Mouse (Mus musculus): ENCODE data around the gene Phyhipl.

The Phyhipl gene

DNA sequence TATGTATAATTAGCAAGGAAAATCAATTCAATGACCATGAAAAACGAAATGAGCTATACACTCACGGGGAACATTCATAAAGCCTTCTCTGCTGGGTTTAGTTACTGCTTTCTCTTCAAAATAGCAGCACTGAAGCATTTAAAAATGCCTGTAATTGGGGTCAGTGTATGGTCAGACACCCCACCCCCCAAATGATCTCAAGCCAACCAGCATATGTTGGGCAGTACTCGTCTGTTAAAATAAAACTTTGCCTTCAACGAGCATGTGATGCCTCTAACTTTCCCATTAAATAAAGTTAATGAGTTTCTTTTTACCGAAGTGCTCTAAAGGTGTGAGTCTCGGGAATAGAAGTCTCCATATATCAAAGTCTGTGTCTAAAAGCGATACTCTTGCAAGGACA lies at the start of gene Phyhipl:
Phyhipl (minus strand) TSS at position 138 of the 400 bp plus-strand sequence.
- DNase-seq (ENCODE audit: low spot score in 2 of 2): no peak

DNA sequence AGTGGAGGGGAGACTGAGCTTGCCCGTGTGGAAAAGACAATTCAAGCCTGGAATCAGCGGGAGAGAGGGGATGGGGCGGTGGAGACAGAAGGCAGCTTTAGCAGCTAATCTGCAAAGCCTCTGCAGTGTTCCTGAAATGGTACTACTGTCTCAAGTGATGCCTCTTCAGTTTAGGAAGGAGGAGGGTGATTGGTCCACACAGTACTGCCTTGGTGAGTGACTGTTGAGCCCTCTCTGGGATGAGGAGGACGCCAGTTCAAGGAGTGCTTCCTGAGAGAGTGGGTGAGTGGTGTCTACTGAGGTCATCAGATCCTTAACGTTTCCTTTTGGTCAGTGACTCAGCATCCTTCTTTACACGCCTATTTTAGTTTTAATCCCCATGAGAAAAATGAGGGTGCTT lies 47.4 kb upstream of the Phyhipl start:
- no peak for DNase-seq (ENCODE audit: low spot score in 2 of 2)

DNA sequence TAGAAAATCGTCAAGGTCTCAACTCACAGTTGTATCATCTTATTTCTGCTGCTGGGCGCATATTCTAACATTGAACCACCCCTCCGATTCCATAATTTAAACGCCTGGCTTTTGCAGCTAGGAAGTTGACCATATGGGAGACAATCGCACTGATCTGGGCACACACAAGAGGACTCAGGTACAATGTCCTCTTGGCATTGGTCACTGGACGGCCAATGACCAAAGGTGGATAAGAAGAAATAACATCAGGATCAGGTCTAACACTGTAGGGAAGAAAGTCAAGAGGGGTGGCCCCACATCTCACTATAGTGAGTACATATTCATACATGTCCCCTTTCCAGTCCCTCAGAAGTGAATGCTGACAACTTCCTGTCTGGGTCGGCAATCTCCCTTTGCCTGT lies 43.8 kb upstream of the Phyhipl start:
- DNase-seq (ENCODE audit: low spot score in 2 of 2): no peak

DNA sequence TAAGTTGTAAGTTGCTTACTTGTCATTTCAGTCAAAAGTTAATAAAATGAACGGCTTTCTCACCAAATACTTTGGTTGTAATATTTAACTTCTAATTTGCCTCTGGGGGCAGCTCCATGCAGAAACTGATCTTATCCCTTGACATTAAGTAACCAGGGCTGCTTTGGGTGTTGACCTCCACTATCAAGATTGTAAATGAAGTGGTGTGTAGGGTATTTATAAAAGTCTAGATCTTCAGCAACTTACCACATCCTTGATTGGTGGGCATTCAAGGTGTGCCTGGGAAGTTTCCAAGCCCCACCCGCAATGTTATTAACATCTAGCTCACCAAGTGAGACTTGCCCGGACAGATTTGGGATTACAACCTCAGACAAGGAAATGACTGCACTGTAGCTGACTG lies 42.2 kb upstream of the Phyhipl start:
- DNase-seq (ENCODE audit: low spot score in 2 of 2): no peak

DNA sequence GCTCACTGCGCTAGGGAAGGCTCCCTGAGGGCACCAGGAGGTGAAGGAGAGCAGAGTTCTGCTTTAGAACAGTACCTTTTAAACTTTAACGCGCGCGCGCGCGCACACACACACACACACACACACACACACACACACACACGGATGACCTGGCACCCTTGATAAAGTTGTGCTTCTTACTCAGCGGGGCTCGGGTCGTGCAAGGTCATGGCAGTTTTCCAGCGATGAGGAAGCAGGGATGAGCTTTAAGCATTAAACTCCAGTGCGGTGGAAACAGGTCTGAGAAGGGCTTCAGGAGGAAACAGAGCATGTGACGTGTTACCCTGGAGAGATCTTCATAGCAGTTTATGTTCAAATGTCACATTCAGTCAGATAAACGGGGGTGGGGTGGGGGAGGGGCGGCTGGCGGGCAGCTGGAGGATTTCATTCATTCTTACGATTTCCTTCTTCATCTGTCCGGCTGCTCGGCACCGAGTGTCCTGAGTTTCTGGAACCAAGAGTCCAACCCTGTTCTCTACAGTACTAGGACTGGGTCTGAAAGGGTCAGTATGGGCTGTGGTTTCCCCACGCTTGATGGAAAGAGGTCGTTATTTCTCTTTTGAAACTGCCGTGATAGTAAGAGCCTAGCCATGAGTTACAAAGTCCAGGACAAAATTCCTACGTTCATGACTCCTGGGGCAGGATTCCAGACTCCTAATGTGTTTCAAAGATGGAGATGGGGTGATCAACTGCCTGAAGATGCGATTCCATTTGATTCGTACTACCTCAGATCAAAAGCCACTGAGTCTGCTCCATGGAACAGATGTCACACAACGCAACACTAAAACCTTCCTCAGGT lies 41.2 kb upstream of the Phyhipl start:
- no peak for DNase-seq (ENCODE audit: low spot score in 2 of 2)

DNA sequence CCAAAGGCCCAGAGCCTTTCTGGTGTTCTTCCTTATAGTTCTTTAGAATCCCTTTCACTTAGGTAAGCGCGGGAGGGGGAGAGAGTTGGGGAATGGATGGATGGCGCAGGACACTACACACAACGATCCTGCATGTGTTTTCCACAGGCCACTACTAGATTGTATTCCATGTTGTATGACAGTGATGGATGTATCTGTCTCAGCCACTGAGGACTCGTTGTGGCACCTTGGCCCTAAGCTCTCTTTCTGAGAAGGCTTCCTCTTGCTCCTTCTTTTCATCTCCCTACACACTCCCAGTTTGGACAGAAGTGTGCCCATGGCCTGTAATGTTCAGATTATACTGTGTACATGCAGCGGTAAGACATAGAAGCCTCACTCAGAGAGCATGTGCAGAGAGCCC lies 33.6 kb upstream of the Phyhipl start:
- DNase-seq (ENCODE audit: low spot score in 2 of 2): no peak

DNA sequence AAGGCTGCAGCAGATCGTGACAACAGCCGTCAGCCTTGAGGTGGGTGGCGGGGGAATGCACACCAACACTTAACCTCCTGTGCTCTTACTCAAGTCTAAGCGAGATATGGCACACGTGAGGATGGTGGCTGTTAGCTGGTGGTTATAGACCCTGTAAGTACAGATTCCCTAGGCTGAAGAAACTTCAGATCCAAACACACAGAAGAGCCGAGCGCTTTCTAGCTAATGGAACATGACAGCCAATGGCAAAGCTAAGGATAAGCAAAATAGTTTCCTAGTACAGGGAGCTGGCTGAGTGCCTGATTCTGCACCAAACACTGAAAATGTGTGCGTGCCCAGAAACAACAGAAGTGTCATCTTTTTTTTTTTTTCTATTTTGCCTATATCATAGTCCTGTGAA lies 33.1 kb upstream of the Phyhipl start:
- no peak for DNase-seq (ENCODE audit: low spot score in 2 of 2)

DNA sequence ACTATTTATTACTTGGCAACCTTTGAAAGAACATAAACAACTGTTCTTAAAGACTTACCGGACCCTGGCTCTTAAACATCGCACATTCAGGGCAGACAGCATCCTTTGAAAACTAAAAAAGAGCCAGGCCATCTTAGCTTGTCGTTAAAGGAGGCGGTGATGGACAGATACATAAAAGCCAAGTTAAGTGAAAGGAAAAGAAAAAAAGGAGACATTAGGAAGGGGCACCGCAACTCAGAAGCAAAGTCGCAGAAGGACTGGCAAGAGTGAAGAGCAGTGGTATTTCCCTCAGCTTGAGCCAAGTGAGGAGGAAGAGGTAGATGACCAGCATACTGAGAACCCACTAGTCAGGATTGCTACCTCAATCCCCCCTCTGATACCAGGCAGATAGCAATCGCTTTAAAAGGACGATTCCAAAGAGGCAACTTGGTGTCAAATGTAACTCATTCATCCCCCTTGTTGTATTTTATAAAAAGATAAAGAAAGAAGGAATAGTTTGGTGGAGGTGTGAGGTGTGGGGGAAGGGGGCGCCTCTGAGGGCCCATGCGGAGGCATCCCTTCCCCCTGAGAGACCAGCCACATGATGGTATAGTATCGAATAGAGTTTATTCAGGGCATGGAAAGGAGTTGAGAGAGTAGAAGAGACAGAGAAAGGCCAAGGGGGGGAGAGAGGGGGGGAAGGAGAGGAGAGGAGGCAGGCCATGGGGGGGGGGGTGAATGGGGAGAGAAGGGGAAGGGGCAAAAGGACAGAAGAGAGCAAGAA lies 31.4 kb upstream of the Phyhipl start:
- no peak for DNase-seq (ENCODE audit: low spot score in 2 of 2)

DNA sequence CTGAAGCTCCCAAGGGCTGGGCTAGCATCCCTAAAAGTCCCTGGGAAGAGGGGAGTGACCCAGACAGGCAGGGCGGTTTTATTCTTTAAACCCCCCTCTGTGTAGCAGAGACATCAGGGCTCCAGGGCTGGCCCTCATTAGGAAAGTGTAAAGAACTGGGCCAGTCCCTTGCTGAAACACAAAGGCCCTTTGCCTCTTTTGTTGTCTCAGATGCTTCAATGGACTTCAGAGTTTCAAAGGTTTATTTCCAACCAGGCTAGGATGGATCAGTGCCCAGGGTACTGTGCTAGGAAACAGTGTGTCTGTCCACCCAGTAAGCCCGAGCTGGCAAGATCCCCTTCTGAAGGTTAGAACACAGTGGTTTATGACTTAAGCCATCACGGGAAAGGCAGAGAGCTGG lies 30.7 kb upstream of the Phyhipl start:
- no peak for DNase-seq (ENCODE audit: low spot score in 2 of 2)

DNA sequence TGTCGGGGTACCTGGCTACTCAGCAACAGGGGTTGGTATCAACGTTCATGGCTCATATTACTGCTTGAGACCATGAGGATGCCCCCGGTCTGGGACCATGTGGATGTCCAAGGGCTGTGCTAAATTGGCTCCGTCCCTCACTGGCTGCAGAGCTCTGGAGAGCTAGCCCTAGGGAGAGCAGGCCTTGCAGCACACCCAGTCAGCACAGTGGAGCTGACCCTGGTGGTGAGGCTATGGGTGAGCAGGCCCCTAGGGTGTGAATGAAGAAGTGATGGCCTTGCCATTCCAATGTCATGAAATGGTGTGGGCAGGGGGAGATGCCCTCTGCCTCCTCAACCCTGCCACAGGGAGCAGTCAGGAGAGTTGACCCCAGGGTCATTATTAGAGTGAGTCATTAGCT lies 27.7 kb upstream of the Phyhipl start:
- no peak for DNase-seq (ENCODE audit: low spot score in 2 of 2)

DNA sequence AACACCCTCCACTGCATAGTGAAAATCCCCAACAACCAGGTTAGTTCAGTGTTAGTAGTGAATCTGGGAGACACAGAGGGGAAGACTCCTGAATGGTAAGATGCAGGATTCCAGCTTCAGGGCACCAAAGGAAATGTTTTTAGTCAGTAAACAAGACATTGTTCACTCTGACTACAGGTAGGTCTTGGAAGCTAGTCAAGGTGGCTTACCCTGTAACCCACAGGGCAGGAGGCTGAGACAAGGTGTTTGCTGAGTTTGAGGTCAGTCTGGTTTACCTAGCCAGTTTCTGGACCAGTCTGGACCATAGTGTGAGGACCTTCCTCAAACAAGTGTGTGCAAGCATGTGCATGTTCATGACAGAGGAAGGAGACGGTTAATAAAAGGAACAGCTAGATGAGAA lies 22.2 kb upstream of the Phyhipl start:
- no peak for DNase-seq (ENCODE audit: low spot score in 2 of 2)

DNA sequence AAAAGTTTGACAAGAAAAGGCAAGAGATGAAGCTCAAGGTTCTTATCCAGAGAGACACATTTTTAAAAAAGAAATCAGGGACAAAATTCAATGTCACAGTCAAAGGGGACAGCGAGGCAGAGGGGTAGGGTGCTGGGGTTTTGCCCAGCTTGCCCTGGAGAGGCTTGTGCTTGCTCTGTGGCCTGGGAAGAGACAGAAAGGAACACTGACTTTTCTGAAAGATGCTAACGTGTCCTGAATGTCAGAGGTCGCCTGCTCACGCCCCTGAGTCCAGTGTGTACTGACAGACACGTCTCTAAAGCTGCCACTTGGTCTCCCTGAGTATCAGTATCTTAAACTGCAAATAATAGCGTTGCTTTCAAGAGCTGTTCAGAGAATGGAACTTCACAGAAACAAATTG lies 507 bp upstream of the Phyhipl start:
- no peak for DNase-seq (ENCODE audit: low spot score in 2 of 2)

DNA sequence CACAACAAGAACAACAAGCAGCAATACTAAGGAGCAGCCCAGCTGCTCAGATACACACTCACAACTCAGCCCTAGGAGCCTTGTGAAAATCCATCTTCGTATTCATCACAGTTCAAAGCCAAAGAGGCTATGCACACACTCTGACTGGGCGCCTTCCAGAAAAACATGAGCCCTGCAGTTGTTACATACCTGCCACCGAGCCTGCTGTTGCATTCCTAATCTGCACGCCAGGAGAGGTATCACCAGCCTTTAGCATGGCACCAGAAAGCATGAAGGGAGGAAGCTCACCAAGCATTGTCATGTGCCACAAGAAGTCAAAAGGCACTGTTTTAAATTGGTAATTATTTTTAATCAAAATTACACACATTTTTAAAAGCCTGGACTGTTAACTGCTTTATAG lies 1.1 kb downstream of the Phyhipl start:
- DNase-seq (ENCODE audit: low spot score in 2 of 2): no peak

DNA sequence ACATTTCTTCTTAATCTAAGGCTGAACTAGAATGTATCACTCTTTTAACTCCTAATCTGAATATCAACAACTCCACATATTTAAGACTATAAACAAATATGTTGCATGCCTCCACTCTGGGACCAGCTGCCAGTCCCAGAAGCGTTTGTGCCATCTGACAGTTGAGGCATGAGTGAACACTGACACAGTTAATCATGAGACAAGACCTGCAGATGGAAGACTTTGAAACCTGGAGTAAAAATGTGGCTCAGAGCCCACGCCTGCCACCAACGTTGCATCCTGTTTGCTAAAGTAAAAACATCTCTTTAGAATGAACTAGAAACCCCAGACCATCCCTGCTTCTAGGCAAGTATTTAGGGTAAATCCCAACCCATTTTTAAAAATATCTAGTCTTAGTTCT lies 1.6 kb downstream of the Phyhipl start:
- no peak for DNase-seq (ENCODE audit: low spot score in 2 of 2)

DNA sequence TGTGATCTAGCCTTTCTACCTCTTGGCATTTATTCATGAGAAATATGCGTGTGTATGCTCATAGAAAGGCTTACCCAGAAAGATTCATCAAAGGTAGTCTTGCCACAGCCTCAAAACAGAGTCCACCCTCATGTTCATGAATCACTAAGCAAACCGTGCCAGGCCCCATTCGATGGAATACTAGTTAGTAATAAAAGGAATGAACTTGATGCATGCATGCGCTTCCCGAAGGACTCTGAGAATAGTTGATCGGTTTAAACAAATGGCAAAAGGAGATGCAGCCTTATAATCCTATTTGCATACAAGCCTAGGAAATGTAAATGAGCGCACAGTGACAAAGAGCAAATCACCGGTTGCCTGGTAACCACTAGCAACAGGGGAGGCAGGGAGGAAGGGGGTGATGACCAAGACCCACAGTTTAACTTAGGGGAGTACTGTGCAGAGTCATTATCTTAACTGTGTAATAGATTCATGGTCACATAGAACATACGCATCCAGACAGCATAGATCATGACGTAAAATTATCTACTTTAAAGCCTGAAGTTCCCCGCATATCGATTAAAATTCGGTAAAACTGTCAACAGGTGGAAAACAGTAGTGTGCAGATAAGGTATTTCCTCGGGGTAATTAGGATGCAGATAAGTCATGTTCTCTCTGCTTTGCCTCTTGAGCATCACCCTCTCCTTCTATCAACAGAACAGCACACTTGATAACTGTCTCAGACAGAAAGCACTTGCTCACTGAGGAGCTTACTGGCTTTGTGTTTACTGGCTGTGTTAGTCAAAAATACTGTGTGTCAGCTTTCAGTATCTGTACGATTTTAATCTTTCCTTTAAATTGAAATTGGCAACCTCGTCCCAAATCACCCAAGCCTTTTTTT lies 3.8 kb downstream of the Phyhipl start:
- DNase-seq (ENCODE audit: low spot score in 2 of 2): no peak

DNA sequence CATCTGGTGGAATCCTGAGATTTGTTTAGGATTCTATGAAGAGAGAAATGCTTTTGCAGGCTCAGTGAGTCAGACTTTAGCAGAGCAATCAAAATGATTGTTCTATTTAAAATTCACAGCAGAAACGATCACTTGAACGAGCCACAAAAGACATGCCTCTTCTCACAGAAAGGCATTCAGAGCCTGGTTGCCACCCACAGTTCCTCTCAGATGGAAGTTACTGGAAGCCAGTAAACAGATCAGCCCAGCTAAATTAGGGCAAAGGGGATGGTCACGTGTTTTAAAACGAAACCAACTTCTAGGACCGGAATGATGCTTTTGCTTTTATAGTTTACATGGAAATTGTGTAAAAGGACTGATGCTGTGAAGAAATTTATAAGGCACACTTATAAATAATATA lies 6.9 kb downstream of the Phyhipl start:
- no peak for DNase-seq (ENCODE audit: low spot score in 2 of 2)

DNA sequence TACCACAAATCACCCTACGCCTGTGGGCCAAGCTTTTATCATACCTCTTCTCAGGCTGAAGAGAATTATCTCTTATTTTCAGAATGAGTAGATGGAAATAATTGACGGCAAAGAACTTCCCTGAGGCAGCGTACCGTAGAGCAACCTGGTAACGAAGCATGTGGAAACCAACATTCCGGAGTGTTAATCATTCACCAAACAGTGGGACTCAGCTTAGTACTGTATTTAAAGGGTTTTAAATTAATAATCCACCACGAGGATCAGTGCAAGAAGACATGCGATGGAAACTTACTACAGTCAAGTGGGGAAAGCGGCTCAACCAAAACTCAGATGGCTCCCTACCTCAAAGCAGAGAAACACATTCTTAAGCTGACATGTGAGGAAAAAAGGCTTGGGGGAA lies 12.6 kb downstream of the Phyhipl start:
- DNase-seq (ENCODE audit: low spot score in 2 of 2): no peak

DNA sequence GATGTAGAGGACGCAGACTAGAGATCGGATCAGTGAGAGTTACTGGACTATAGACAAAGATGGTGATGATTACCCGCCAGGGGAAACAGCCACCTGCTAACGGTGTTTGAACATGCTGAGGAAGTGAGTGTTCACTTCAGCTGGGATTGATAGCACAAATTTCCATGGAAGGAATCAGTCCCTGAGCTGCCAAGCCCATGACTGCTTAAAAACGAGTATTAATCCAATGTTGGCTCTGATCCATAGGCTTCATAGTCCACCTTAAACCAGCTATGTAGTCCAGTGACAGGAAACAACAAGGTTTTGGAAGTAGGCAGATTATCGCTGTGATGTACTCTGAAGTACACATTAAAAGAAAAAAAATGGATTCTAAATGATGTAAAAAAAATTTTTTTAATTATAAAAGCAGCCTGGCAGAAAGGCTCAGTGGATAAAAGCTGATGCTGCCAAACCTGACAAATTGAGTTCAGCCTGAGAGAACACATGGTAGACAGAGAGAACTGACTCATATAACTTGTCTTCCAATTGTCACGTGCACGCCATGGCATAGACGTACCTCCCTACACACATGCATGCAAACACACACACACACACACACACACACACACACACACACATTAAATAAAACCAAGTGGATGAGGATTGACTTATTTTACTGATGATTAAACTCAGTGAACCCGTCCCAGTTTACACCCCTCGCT lies 14.7 kb downstream of the Phyhipl start:
- DNase-seq (ENCODE audit: low spot score in 2 of 2): no peak

DNA sequence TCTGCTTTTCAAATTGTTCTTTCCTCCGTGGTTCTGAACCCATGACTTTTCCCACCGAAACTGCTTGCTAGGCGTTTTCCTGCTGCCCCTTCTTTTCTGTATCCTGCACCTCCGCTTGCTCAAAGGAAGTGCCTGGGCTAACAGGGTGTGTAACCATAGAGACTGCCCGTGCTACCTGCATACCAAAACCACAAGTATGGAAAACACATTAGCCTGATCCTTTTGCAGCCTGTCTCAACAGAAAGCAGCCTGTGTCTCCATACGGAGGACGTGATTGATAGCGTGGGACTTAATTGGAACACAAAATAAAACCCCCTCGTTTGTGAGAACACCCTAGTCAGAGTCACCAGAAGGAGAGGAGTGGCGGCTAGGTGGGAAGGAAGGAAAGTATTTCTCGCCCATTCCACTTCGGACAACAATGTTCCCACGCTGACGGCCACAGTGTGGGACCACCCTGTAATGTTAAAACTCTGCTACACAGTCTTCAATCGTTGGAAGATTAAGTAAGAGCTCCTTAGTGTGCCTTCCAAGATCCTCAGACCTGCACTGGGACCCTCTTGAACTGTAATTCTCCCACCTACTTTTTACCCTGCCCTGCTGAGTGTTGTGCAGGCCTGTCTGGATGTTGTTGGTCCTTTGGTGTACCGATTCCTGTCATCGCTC lies 15.6 kb downstream of the Phyhipl start:
- no peak for DNase-seq (ENCODE audit: low spot score in 2 of 2)

DNA sequence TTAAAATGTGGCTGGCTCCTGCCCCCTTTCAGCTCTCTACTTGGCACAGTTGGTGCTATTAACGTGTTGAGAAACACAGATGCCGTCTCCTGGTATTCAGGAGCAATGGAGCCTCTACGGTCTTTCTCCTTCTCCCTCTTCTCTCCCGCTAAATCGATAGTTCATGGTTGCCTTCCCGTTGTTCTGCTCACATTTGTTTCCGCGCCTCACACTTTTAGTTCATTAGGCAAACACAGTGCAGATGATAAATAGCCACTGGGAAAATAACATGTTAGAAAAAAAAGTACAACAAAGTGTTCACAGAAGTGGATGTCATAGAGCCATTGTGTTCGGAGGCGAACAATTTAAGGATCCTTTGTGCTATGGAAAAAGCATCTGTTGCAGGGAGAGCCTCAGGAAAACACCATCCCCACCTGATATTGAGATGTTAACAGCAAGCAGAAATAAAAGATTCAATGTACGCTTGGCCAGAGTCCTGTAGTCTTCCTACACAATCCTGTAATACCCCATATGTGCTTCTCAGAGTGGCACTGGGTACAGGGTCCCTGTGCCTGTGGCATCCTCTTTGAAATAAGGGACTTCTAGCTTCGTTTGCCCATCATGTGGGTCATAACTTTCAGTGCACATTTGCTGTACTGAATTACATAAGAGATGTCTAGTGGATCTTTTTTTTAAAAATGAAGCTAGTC lies 18.0 kb downstream of the Phyhipl start:
- no peak for DNase-seq (ENCODE audit: low spot score in 2 of 2)

DNA sequence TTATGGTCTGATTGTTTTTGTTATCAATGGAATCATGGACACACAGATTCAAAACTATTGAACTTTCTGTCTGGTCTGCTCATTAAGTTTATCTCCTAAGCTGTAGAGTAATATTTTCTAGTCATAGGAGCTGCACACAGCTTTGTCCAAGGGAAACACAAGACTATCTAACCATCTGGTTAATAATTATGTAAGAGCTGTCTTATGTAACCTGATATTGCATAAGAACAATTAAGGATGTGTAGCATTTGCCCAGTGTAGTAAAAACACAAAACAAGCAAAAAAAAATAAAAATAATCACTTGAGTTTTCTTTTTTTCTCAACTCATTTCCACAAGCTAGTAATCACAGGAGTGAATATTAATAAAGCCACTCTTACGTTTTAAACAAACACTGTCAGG lies 20.5 kb downstream of the Phyhipl start:
- no peak for DNase-seq (ENCODE audit: low spot score in 2 of 2)

All from spleen, postnatal 10 days (tissue).